Mouse (Mus musculus): ENCODE measurements around the gene Med29. TPM values are rescaled to one million over a fixed set of nuclear protein-coding genes. Genes with fewer than 3 reads are reported as not detected.
A peak's percentile ranks its signal among the peaks of the same experiment; 100 is the strongest.

Gene Med29
- total RNA-seq, 2 experiments from 2014 or later = 19.6 to 20.2 TPM

DNA sequence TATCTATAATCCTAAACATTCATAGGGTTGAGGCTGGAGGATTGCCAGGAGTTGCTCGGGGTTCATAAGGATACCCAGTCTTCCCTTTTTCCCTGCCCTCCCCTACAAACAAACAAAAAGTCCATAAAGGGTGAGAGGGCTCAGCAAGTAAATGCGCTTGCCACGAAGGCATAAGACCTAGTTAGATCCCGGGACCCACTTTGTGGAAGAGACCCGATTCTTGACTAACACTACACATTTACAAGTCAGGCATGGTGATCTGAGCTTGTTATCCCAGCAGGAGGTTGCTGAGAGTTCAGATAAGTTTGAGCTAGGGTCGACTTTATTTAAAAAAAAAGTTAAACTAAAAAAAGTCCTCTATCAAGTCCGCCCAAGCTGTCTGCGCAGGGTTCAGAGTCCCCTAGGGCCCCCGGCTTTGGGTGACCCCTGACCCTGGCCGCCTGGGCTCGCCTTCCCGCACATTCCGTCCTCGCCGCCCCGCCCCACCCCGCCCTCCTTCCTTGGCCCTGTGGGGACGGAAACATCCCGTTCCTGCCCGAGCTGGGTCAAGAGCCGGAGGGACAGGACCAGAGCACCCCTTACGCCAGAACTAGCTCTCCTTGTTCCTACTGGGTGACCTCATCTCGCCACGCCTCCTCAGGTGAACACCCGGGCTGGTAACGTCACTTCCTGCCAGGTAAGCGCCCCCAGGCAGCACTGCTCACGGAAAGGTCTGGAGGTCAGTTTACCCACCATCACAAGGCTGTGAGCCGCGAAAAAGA, 16.3 kb downstream of the Med29 start:
- DNase-seq = peak; percentile 95

DNA sequence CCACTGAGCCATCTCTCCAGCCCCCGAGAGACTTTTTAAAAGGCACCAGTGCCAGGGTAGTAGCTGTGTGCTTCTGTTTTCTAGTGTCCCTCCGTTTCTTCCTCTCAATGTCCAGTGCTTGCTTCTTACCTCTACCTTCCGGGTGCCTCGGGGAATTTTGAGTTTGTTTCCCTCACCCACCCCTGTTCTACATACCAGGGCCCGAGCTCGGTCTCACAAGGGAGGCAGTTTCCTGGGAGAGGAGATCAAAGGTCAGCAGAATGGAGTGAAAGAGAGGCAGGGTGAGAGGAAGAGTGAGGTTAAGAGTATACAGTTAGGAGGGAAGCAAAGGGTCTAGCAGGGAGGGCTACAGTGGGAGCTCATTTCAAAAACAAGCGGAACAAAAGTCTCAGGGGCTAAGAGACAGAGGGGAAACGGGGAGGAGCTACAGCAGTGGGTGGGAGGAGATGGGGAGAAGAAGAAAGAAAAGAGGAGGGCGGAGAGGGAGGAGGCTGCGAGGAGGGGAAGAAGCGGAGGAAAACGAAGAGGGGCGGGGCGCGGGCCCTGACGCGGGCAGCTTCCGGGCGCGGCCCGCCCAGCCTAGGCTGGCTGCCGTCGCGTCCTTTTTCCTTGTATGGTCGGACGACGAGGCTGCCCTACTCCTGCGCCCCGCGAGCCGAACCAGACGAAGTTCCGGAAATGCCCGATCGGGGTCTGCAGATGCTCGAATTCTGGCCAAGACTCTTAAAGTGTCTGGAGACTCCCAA, 17.2 kb downstream of the Med29 start:
- peak; percentile 95 for DNase-seq

DNA sequence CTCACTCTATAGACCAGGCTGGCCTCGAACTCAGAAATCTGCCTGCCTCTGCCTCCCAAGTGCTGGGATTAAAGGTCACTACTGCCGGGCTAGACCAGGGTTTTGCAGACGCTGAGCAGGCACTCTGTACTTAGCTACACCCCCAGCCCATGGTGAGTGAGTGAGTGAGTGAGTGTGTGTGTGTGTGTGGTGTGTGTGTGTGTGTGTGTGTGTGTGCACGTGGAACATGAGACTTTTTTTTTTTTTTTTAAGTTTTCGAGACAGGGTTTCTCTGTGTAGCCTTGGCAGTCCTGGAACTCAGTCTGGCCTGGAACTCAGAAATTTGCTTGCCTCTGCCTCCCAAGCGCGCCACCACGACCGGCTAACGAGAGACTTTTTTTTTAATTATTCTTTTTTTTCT, 17.9 kb downstream of the Med29 start:
- no peak for DNase-seq

GRCm38 (mm10) chr7:28373891-28374495, 18.5 kb downstream of the Med29 start:
- DNase-seq = no peak

- peak; percentile 66 for DNase-seq
Measured at GRCm38 (mm10) chr7:28373131-28373581, 19.4 kb downstream of the Med29 start.

DNA sequence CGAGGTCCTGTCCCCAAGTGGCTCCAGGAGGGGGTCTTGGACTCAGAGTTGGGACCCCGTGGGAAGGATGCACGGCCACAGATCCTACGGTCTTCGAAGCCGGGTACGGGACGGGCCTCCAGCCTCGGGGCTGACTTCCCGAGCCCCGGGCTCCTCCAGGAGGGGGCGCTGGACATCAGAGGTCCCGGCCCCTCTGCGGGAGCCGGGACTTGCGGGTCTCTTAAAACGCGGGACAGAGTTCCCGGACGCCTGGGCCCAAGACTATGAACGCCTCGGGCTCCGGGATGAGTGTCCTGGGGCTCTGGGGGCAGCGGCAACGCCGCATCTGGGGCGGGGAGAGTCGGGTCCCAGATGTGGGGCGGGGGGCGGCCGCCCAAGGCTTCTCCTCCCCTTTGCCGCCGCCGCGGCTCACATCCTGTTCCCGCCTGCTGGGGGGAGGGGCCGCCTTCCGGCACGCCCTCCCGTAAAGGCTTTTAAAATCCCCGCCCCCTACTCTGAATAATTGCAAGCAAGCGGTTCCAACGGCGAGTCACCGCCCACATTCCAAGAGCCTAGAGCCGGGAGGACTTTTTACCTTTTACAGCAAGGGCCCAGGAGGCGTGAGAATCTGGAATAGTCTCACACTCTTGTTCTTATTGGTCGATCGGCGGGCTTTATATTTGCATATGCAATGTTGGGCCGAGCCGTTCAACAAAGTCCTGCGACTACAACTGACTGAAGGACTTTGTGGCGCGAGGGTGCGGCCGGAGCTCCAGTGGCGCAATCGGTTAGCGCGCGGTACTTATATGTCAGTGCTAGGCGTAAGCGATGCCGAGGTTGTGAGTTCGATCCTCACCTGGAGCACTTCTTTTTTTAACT, 20.0 kb downstream of the Med29 start, which contains the start of gene Plekhg2:
Gene Plekhg2 (minus strand): TSS at position 349 of the 858 bp plus-strand sequence.
- peak; percentile 98 for DNase-seq

- peak; percentile 83 for DNase-seq
Measured at GRCm38 (mm10) chr7:28371514-28371989, 21.0 kb downstream of the Med29 start.

DNA sequence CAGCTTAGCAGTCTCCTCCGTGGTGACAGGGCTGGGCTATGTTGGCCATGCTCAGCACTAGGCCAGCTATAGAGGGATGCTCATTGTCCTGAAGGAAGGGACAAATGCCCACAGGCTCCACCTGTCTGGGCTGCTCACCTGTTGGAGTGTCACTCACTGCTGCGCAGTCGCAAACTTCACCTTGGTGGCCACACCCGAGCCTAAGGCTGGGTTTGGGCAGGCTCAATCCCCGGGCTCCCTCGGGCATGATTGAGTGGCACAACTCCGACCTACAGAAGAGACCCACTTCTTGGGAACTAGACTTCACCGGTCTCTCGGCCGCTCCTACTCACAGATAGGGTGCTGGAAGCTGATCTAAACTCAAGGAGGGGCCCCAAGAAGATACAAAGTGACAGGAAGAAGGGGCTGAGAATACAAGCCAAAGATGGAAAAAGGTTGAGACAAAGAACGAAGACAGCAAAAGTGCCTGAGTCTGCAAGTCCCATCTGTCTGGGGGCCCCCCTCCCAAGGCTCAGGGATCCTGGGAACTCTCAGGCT, 21.5 kb downstream of the Med29 start:
- peak; percentile 23 for DNase-seq

DNA sequence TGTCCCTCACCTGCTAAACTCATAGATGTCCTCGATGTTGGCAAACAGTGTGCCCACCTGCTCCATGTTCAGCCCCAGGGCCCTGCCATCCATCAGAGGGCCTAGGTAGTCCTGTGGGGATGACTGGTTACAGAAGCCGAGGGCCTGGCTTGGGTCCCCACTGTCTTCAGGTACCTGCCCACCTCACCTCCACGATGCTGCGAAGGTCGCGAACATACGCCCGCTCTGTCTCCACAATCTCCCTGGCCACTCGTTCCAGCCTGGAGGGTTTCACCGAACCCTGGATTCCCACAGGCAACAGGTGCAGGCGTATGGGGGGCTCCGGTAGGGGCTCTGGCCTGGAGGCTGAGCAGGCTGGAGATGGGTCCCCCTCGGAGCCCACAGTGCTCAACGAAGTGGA, 22.5 kb downstream of the Med29 start:
- DNase-seq = no peak

GRCm38 (mm10) chr7:28368276-28368920, 24.1 kb downstream of the Med29 start:
- DNase-seq = no peak

GRCm38 (mm10) chr7:28367663-28368275, 24.7 kb downstream of the Med29 start:
- no peak for DNase-seq

DNA sequence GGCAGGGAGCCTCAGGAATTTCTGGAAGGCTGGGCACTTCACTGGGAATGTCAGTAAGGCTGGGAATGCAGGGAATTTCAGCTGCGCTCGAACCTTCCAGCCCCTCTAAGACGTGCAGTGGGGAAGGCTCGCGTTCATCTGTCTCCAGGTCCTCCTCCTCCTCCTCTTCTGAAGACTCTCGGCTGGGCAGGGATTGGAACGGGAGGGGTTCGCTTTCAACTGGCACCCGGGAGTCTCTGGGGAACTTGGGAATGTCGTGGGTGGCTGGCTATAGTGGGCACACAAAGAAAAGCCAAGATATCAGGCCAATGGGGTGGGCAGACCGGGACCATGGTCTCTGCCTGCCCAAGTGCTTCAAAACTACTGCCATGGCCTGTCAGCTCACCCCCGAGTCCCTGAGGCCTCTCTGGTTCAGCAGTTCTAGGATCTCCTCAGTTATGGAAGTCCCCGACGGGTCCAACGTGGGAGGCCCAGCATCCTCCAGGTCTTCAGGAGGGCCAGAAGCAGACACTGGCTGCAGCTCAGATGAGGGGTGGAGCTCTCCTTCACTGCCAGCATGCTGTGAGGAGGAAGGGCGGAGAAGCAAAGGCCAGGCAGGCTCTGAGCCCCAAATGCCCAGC, 30.0 kb downstream of the Med29 start:
- no peak for DNase-seq

DNA sequence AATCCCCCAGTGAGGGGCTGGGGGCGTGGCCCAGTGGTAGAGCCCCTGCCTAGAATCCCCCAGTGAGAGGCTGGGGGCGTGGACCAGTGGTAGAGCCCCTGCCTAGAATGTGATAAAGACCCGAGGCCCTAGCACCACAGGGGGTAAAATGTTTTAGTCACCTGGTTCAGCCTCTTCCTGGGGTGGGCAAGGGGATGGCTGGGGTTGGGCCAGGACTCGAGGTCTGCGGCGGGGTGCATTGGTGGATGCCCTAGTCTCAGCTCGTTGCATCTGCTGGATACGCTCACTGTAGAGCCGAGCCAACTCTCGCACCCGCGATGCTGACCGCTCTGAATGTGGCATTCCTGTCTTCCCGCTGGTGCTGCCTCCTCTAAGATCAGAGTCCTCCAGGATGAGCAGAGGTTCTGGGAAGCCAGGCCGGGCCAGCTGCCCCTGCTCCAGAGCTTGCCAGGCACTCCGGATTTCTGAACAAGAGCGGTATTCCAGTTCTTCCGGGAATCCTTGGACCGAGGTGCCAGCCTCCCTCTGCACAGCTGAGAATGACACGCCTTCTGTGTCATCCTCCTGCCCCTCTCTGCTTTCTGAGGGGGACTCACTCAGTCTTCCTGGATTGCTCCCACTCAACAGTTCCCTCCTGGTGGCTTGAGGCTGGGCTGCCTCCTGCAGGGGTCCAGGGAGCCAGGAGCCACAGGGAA, 30.7 kb downstream of the Med29 start:
- no peak for DNase-seq

DNA sequence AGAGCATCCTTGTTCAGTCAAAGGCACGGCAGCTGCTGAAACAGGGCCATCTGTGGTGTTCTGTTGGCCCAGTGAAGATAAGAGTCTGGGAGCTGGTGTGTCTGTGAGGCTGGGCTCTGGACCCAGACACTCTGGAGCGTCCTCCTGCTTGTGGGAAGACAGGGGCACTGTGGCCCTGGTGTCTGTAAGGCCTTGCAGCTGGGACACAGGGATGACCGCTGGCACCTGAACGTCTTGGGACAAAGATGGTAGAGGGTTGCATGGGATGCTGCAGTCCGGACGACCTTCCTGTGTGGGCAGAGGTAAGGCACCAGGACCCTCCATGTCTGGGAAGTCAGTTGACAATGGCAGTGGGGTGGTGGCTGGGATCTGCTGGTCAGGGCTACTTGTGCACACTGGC, 32.2 kb downstream of the Med29 start:
- no peak for DNase-seq

DNA sequence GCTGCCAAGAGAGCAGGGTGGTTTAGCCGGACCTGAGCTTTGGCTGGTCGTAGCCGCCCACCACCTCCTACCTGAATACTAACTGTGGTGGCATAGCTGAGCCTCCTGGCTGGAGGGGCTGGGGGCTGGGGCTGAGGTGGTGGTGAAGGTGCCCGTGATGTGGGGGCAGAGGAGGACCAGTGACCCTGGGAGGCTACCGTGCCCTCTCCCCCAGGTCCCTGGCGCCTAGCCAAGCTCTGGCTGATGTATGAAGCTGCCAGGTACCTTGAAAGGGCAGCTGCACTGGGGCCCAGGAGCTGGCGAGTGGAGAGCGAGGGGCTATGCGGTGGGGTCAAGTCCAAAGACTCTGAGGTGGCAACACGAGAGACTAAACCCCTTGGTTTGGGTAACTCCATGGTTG, 32.7 kb downstream of the Med29 start:
- DNase-seq = no peak

GRCm38 (mm10) chr7:28358431-28358830, 34.1 kb downstream of the Med29 start:
- DNase-seq = no peak

GRCm38 (mm10) chr7:28357984-28358383, 34.5 kb downstream of the Med29 start:
- no peak for DNase-seq

GRCm38 (mm10) chr7:28356981-28357380, 35.5 kb downstream of the Med29 start:
- DNase-seq = peak; percentile 73

DNA sequence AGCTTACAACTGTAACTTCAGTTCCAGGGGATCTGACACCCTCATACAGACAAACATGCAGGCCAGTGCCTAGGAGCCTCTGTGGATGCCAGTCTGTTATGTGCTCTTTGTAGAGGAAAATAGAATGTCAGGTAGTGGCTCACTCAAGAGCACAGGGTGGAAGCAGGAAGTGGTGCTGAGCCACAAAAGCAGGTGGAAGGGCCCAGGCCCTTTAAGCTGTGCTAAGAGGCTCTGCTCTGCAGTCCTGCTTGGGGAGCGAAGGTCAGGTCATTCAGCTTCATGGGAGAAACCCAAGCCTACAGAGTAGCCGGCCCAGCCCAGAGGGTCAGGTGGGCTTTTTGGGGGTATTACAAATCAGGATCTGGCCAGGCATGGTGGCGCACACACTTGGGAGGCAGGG, 37.3 kb downstream of the Med29 start:
- no peak for DNase-seq
